Mouse (Mus musculus) lung, embryonic 16.5 days (tissue): Measurements from ENCODE around the gene Rabif. TPM values are rescaled to one million over a fixed set of nuclear protein-coding genes. Genes with fewer than 3 reads are reported as not detected.

ENCODE experiments used
- ATAC-seq: fragments of 200-750 bp; cut with Nextera tagmentation; 2 replicates; pipeline ENCODE4 v1.8.0; 2017; ENCODE audit warnings: low read depth, mild to moderate bottlenecking, moderate library complexity
- H3K27ac ChIP-seq: fragments of 300-500 bp; sonication (generic); 2 replicates; pipeline ENCODE4 v1.5.1; 2014; ENCODE audit warnings: mild to moderate bottlenecking, control low read depth, low read length
- H3K27me3 ChIP-seq: fragments of 300-500 bp; sonication (generic); 2 replicates; pipeline ENCODE4 v1.6.1; 2014; ENCODE audit warnings: low read depth, low read length, mixed read lengths; ENCODE audit not compliant: control insufficient read depth, insufficient read depth
- H3K36me3 ChIP-seq: fragments of 300-500 bp; sonication (generic); 2 replicates; pipeline ENCODE4 v1.6.1; 2014; ENCODE audit warnings: low read length; ENCODE audit not compliant: control insufficient read depth, insufficient read depth
- H3K4me1 ChIP-seq: fragments of 300-500 bp; sonication (generic); replicated peaks from 2 replicates; pipeline ENCODE4 v1.6.1; 2014; ENCODE audit warnings: low read length, mixed read lengths; ENCODE audit not compliant: control insufficient read depth, insufficient read depth
- H3K4me2 ChIP-seq: fragments of 300-500 bp; sonication (generic); 2 replicates; pipeline ENCODE4 v1.6.1; 2014; ENCODE audit warnings: low read depth, low read length, control low read depth
- H3K4me3 ChIP-seq: fragments of 300-500 bp; sonication (generic); 2 replicates; pipeline ENCODE4 v1.5.1; 2014; ENCODE audit warnings: mild to moderate bottlenecking, low read length, control low read depth
- H3K9ac ChIP-seq: fragments of 300-500 bp; sonication (generic); 2 replicates; pipeline ENCODE4 v1.6.1; 2014; ENCODE audit warnings: low read length, control low read depth
- H3K9me3 ChIP-seq: fragments of 300-500 bp; sonication (generic); 2 replicates; pipeline ENCODE4 v1.6.1; 2016; ENCODE audit warnings: low read length; ENCODE audit not compliant: control insufficient read depth
- WGBS: fragments of 180-500 bp; shearing (Covaris S2); extraction: QIAGEN DNeasy Blood & Tissue Kit; methylation state at CpG from one replicate; pipeline ENCODE4 v1.1.7; 2014; 5-methylcytosine and 5-hydroxymethylcytosine counted together
- polyA plus RNA-seq: library from polyadenylated mRNA; unstranded; fragments of >200 nt; fragmentation: Nextera tagmentation; extraction: Ambion mirVana; gene quantifications from 2 replicates; pipeline ENCODE4 v1.2.1, GENCODE M21; 2015

Rabif gene
- polyA plus RNA-seq, 1 experiment from 2014 or later, result 37.3 TPM

DNA sequence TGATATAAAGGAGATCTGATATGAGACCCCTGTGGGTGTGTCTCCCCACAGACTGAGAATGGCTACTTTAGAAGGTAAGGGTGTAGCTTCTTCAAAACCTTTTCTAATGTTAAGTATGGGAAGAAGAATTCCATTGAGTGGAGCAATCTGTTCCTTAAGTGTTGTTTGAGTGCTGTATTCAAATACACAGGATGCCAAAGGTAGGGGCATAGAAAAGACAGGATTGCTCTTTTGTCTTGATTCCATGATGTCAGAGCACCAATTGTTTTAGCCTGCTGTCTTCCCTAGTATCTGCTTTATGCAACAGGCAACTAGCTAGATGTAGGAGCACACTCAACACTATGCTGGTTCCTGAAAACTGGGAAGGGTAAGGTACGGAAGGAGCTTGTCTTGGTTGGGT, 40.6 kb downstream of the Rabif start:
- no peaks in the 10 kb centered on the region for H3K9me3 ChIP-seq
- no peak overlapping the region for H3K4me2 ChIP-seq
- H3K4me1 ChIP-seq, result no peaks in the 10 kb centered on the region
- no peaks in the 10 kb centered on the region for H3K36me3 ChIP-seq
- WGBS, result 91% methylated on average over 1 of the region's 1 CpGs
- no peak for ATAC-seq
- H3K4me3 ChIP-seq, result no peak overlapping the region
- H3K27ac ChIP-seq, result no peak overlapping the region
- no peaks in the 10 kb centered on the region for H3K27me3 ChIP-seq
- H3K9ac ChIP-seq, result no peak overlapping the region

GRCm38 (mm10) chr1:134535513-134535912, 41.1 kb downstream of the Rabif start:
- WGBS, result 71% methylated on average over 3 of the region's 3 CpGs
- no peaks in the 10 kb centered on the region for H3K36me3 ChIP-seq

DNA sequence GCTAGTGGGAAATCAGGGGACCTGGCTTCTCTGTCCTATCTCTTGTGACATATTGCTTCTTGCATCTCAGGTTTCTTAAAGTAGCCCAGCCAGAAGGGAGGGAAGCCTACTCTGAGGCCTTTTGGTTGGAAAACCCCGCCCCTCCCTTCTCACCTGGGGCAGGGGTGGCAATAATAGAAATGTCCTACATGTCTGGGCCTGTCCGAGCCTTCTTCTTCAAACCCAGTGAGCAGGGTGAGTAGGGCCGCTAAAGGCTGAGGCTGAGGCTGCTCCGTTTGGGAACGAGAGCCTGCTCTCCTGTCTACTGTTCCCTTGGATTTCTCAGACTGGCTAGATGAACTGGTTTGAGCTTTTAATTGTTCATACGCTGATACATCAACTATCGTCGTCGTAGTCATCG, 46.2 kb downstream of the Rabif start:
- Histone ChIP-seq H3K27ac (no peak overlapping the region), H3K9me3 (no peaks in the 10 kb centered on the region), H3K4me3 (no peak overlapping the region), H3K4me2 (no peak overlapping the region), H3K4me1 (no peaks in the 10 kb centered on the region), H3K27me3 (no peaks in the 10 kb centered on the region), H3K9ac (no peak overlapping the region), H3K36me3 (no peaks in the 10 kb centered on the region)
- 86% methylated on average over 10 of the region's 10 CpGs for WGBS
- no peak for ATAC-seq

More at GRCm38 (mm10) chr1:134535513-134535912, 41.1 kb downstream of the Rabif start:
- Histone ChIP-seq H3K9ac (no peak overlapping the region), H3K27ac (no peak overlapping the region), H3K9me3 (no peaks in the 10 kb centered on the region), H3K4me2 (no peak overlapping the region), H3K4me1 (no peaks in the 10 kb centered on the region), H3K27me3 (no peaks in the 10 kb centered on the region), H3K4me3 (no peak overlapping the region)
- no peak for ATAC-seq

DNA sequence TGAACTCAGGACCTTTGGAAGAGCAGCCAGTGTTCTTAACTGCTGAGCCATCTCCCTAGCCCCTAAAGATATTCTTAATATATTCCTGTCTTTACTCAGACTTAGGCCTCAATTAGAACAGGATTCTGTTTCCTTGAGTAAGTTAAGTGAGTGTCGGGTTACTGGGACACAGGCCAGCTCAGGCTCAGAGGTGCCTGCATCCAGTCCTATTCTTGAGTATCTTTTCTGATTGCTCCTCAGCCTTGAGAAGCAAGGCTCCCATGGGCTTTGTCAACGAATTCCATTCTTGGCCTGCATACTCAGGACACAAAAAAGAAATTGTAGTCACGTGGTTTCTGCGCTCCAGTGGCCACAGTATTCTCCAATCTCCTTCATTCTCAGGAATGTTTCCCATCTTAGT, 53.8 kb downstream of the Rabif start:
- 63% methylated on average over 4 of the region's 4 CpGs for WGBS
- no peaks in the 10 kb centered on the region for H3K9me3 ChIP-seq

DNA sequence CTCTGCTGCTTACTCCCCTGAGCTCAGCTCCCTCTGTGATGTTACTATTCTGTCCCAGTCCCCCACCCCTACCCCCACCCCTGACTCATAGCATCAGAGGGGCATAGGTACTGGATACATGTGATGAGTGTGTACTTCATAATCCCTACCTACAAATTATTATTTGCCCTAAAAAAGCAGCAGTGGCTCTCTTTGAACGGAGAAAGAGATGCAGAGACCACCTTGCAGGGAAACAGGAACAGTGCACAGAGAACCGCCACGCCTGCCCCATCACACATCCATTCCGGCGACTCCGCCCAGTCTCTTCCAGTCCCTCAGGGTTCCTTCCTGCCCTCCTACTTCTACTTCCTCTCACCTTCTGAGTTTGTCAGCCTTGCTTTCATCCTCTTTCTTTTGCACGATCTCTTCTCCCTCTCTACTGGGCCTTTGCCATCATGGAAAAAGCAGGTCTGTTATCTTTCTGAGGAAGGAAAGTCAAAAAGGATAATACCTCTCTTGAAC, 55.2 kb downstream of the Rabif start, which contains the start of gene Mgat4e:
TSS of gene Mgat4e (minus strand) at position 51 of the 501 bp plus-strand sequence.
- no peak for ATAC-seq

More for the DNA sequence above, 53.8 kb downstream of the Rabif start:
- Histone ChIP-seq H3K4me1 (no peaks in the 10 kb centered on the region), H3K27ac (no peak overlapping the region), H3K9ac (no peak overlapping the region), H3K27me3 (no peaks in the 10 kb centered on the region), H3K36me3 (no peaks in the 10 kb centered on the region), H3K4me3 (no peak overlapping the region), H3K4me2 (no peak overlapping the region)
- ATAC-seq, result no peak

GRCm38 (mm10) chr1:134551869-134552268, 57.4 kb downstream of the Rabif start:
- Histone ChIP-seq H3K4me1 (peaks cover 12% of the 10 kb centered on the region), H3K4me3 (no peak overlapping the region)

More for the DNA sequence above, 55.2 kb downstream of the Rabif start, which contains the start of gene Mgat4e:
- peaks cover 3% of the 10 kb centered on the region; the same call in 1 of the 2 replicates for H3K4me1 ChIP-seq
- no peak within 1 kb of the TSS for H3K9ac ChIP-seq
- no peak within 1 kb of the TSS for H3K4me3 ChIP-seq
- no peaks in the 10 kb centered on the region for H3K9me3 ChIP-seq
- 42% methylated on average over 7 of the region's 7 CpGs for WGBS
- no peak within 1 kb of the TSS for H3K4me2 ChIP-seq
- no peaks in the 10 kb centered on the region for H3K36me3 ChIP-seq
- H3K27me3 ChIP-seq, result no peaks in the 10 kb centered on the region
- no peak within 1 kb of the TSS for H3K27ac ChIP-seq

GRCm38 (mm10) chr1:134552396-134552795, 57.9 kb downstream of the Rabif start:
- no peak overlapping the region for H3K4me3 ChIP-seq
- no peaks in the 10 kb centered on the region for H3K36me3 ChIP-seq
- WGBS, result 50% methylated on average over 3 of the region's 3 CpGs
- H3K27me3 ChIP-seq, result no peaks in the 10 kb centered on the region
- no peak for ATAC-seq
- no peak overlapping the region for H3K4me2 ChIP-seq
- H3K27ac ChIP-seq, result no peak overlapping the region
- H3K4me1 ChIP-seq, result peaks cover 16% of the 10 kb centered on the region
- no peaks in the 10 kb centered on the region for H3K9me3 ChIP-seq
- no peak overlapping the region for H3K9ac ChIP-seq

More at GRCm38 (mm10) chr1:134551869-134552268, 57.4 kb downstream of the Rabif start:
- no peak overlapping the region for H3K27ac ChIP-seq
- no peak for ATAC-seq
- no peaks in the 10 kb centered on the region for H3K36me3 ChIP-seq
- H3K9me3 ChIP-seq, result no peaks in the 10 kb centered on the region
- WGBS, result 74% methylated on average over 3 of the region's 3 CpGs
- no peak overlapping the region for H3K4me2 ChIP-seq
- no peak overlapping the region for H3K9ac ChIP-seq
- no peaks in the 10 kb centered on the region for H3K27me3 ChIP-seq

GRCm38 (mm10) chr1:134555240-134555870, 60.9 kb downstream of the Rabif start:
- 0 out of 2 replicates have a peak overlapping the region, but pooled peaks have one; percentile 9 for H3K9ac ChIP-seq
- H3K4me2 ChIP-seq, result peak overlapping the region; percentile 97
- H3K27ac ChIP-seq, result peak overlapping the region; percentile 95
- H3K4me1 ChIP-seq, result peaks cover 21% of the 10 kb centered on the region
- ATAC-seq, result peak; percentile 53
- no peaks in the 10 kb centered on the region for H3K36me3 ChIP-seq
- no peaks in the 10 kb centered on the region for H3K27me3 ChIP-seq
- 19% methylated on average over 13 of the region's 13 CpGs for WGBS
- H3K9me3 ChIP-seq, result no peaks in the 10 kb centered on the region
- H3K4me3 ChIP-seq, result peak overlapping the region; percentile 77

DNA sequence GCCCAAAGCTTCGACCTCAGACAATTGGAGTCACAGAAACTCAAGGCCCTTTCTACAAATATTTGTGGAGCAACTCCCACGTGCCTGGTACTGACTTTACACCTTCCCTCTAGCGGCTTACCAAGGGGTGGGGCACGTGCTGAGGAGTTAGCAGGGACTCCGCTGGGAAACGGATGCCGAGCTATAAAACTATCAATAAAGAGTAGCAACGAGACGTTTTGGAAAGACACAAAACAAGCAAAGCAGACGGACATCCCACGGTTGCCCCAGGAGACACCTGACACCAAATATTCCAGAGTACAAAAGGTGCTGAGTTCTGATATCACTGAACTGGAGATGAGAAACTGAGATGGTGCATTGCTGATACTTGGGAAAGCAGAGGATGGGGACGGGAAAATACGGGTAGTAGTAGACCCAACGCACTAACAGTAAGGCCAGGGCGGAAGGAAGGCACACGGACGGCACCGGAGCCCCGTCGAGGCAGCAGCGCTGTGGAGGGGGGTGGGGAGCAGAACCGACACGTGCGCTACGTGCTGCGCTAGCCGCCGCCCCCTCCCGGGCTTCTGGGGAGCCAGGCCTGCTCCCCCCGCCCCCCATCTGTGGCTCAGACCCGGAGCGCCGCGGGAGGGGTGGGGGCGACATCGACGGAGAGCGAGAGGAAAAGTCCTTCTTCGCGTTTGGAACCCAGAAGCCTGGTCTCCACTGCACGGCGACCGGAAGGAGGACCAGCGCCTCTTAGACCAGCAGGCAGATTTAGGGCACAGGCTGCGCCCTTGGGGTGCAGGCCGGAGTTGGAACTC, 61.6 kb downstream of the Rabif start:
- Histone ChIP-seq H3K27ac (peak overlapping the region; percentile 95), H3K4me2 (peak overlapping the region; percentile 97), H3K9me3 (no peaks in the 10 kb centered on the region), H3K4me3 (peak overlapping the region; percentile 77), H3K27me3 (no peaks in the 10 kb centered on the region), H3K9ac (peak overlapping the region; percentile 85), H3K4me1 (peaks cover 21% of the 10 kb centered on the region), H3K36me3 (no peaks in the 10 kb centered on the region)
- WGBS, result 1% methylated on average over 46 of the region's 46 CpGs
- peak; percentile 37 for ATAC-seq
